Mouse (Mus musculus) 3T3-L1 (cell line): ENCODE data around the gene Nab2.
A peak's percentile ranks its signal among the peaks of the same experiment; 100 is the strongest.

Source experiments
- DNase-seq: peaks from one replicate; pipeline ENCODE4 v3.0.0-alpha.2; 2015; ENCODE audit warnings: low read depth, low spot score

Gene Nab2

DNA sequence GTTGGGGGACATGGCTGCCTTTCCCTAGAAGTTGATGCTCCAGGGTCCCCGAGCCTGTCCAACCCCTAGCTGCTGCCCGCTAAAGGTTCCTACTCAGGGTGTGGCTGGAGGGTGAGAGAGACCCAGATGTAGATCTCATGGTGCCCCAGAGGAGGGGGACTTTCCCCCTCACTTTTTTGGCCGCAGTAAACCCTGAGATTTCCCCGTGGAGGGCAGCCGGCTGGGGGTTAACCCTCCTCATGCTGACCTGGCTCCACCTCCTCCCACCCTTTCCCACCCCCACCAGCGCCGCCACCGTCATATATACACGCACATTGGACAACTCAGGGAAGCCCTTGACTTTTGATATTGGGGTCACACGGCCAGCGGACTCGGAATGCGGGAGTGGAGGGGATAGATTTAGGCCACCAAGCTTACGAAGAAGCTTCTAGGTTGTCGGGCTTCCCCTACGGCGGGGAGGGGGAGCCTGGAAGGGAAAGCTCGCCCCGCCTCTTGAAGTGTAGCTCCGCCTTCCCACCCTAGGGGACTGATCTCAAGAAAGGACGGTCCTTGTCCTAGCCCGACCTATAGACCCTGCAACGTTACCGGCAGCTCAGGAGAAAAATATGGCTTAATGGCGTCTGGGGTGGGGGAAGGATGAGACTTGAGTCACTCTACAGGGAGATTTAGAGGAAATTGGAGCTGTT is 24.7 kb downstream of the Nab2 start:
- DNase-seq, result peak; percentile 83

DNA sequence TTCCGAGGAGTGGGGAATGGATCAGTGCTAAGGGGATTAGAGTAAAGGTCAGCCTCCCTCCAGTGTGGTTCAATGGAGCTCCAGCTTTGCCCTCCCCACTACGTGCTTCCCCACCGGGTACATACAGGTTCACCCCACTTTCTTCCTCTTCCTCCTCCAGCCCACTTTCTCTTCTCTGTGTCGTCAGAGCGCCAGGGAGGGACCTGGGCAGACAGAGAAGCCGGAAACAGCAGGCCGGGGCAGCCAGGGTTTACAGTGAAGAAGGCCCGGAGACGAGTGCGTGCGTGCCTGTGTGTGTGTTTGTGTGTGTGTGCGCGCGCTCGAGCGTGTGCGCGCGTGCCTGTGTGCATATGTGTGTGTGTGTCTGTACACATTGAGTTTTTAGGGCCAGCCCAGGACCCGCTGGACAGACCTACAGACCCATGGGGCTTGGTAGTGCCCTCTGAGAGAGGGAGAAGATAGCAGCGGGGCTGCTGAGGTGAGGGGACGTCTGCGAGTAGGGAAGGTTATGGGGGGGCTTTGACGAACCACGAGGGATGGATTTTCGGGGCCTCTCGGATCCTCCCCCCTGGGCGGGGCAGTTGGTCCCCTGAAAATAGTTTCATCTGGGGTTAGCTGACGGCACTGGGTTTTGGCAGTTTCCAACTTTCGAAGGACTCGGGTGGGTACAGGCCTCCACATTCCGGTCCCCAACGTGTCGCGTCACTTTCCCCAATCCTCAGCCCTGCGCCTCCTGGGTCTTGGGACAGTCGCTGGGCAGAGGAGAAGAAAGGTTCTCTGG is 25.4 kb downstream of the Nab2 start, which contains the start of gene Stat6:
Stat6 (plus strand) TSS at position 215 of the 781 bp plus-strand sequence.
- peak; percentile 87 for DNase-seq

DNA sequence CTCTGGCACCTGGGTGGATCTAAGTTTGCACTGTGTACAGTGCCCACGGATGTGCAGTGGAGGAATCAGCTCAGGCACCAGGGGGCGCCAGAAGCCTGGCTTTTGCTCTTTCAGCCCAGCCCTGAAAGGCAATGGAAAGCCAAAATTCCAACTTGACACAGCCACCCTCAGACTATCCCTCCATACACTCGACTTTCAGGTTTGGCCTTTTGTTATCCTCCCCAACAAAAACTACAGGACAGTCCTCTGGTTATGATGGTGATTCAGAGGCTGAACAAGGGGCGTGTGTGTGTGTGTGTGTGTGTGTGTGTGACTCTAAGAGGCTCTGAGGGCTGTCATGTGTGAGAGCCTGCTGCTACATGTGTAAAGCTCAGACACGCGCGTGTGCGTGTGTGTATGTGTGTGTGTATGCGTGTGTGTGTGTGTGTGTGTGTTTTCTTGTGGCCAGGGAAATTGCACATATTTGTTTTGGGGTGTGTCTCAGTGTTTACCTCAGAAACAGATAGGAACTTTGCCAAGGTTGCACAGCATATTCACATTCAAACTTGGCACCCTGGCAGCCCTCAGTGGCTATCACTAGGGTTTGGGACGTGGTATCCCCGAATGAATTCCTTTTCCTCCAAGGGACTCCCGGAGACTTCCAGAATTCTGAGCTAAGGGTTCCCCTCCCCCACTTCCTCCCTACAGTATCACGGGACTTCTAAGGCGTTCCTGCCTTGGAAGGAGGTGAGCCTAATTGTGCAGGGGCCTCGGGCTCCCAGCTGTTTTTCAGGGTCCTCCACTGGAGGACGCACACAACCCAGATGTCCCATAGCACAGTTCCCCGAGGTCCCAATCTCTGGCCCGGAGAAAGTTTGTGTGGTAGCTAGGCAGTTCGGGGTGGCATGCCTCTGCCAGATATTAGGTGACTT is 26.3 kb downstream of the Nab2 start:
- peak; percentile 95 for DNase-seq

DNA sequence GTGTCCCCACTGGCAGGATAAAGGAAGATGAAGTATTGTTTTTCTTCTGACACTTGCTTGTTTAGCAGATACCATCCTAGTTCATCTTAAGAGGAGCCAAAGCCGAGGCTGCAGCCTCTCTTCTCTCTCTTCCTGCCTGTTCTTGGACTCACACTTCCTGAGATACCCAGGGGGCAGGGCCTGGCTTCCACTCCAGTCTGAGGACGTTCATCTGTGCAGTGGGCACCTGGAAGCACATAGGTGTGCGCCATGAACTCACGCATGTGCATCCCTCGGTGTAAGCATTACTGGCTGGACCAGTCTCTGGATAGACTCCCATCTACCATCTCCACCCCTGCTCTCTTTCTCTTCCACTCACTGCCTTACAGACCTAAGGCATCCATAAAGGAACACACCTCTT is 27.9 kb downstream of the Nab2 start:
- no peak for DNase-seq

DNA sequence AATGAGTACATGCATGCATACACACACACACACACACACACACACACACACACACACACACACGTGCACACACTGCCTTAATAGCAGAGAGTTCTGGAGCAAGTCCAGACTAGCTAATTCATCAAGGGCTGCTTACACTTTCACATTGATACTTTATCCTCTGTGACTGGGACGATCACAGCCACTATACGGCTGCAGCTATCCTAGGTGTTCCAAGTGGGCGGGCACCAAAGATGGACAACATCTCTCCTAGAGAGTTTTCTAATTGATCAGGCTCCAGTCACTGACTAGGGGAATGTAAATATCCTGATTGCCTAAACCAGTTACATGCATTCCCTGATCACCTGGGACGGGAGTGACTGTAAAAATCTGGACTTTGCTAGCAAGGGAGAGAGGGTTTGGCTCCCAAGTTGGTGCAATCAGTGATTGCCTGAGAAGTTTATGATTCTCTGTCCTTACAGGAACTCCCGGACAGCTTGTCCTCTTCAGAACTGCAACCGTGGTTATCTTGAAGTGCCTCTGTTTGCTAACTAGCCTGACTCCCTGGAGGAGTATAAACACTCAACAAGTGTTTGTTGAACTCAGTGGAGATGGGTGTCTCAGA is 35.6 kb downstream of the Nab2 start:
- no peak for DNase-seq

DNA sequence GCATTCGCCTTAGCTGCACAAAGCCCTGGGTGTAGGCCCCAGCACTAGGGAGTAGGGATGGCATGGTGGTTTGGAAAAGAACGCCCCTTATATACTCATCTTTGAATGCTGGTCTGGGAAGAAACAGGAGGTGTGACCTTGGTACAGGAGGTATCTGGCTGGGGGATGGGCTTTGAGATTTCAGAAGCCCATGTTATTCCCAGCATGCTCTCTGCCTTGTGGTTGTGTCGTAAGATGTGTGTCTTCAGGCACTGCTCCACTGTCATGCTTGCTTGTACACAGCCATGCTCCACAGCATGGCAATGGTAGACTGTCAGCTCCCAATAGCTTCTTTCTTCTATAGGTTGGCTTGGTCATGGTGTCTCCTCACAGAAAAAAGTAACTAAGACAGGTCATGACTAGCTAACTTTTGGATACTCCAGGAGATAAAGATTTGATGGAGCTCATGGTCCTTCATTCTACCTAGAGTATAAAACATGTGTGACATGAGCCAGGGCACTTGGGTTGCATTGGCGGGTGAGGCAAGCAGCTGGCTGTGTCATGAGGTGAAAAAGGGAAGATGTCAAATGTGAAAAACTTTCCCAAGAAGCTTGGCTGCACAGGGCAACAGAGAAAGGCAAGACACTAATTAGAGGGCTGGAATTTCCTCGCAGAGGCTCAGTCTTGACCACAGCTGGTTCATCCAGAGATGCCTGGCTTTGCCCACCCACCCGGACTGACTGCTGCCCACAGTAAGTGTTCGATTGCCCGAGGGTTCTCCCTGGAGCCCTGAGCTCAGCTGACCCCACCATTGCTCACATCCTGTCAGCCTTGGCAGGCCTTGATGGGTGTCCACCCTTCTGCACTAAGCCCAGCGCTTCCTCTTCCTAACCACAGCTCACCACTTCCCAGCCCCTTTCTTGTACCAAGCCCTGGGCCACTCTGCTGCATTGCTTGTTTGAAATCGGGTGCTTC is 36.8 kb downstream of the Nab2 start:
- DNase-seq, result peak; percentile 81

DNA sequence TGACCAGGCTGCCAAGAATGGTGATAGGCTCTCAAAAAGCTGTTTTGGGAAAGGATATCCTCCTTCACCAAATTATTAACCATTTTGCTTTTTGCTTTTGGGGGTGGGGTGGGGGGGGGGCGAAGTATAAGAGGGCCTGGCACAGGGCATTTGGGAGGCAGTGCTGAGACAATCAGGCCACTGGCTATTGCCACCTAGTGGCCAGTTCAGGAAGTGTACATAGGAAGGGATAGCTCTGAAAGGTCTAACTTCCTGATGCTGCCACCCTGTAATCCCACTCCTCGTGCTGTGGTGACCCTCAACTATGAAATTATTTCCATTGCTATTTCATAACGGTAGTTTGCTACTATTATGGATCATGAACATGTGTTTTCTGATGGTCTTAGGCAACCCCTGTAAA is 41.9 kb downstream of the Nab2 start:
- peak; percentile 62 for DNase-seq

DNA sequence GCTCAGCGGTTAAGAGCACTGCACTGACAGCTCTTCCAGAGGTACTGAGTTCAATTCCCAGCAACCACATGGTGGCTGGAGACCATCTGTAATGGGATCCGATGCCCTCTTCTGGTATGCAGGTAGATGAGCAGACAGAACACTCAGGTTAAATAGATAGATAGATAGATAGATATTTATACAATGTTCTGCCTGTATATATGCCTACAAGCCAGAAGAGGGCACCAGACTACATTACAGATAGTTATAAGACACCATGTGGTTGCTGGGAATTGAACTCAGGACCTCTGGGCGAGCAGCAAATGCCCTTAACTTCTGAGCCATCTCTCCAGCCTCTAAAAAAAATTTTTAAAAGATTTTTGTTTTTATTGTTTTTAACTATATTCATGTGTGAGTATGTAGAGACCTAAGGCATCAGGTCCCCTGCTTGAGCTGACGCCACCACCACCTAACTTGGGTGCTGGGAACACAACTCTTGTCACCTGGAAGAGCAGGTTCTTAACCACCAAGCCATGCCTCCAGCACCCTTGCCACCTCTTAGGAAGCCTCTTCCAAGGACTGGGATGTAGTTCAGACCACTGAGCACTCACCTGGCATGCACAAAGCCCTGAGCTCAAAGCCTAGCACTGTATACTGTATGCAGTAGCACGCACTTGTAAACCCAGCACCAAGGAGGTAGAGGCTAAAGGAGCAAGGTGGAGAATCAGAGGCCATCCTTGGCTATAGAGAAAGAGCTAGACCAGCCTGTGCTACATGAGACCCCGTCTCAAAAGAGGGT is 44.7 kb downstream of the Nab2 start:
- DNase-seq, result no peak

DNA sequence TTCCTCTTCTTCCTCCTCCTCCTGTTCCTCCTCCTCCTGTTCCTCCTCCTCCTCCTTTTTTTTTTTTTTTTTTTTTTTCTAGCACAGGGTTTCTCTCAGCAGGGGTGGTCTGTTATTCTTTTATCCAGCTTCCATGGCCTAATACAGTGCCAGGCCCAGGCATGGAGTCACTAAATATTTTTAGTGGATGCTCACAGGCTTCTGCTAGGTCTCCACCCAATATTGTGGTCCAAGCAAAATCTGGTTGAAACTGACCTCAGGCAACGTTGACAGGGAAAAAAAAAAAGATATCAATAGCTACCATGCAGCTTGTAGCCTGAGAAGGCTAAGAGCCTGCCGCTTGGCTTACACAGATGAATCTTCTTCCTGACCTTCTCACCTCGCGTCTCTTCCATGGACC is 45.7 kb downstream of the Nab2 start:
- peak; percentile 49 for DNase-seq

DNA sequence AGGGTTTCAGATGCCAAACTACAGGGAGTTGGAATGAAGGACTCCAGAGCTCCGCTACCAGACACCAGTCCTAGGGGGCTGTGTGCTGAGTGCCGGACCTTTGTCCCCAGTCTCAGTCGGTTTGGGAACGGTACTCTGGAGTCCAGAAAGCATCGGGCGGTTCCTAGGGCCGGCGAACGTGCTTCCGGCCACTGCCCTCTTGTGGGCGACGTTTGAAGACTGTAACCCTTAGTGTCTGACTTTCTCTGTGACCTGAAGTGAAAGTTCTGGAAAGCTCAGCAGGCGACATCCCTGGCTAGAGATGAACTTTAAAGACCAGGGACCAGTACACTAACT is 46.3 kb downstream of the Nab2 start:
- DNase-seq, result peak; percentile 87

DNA sequence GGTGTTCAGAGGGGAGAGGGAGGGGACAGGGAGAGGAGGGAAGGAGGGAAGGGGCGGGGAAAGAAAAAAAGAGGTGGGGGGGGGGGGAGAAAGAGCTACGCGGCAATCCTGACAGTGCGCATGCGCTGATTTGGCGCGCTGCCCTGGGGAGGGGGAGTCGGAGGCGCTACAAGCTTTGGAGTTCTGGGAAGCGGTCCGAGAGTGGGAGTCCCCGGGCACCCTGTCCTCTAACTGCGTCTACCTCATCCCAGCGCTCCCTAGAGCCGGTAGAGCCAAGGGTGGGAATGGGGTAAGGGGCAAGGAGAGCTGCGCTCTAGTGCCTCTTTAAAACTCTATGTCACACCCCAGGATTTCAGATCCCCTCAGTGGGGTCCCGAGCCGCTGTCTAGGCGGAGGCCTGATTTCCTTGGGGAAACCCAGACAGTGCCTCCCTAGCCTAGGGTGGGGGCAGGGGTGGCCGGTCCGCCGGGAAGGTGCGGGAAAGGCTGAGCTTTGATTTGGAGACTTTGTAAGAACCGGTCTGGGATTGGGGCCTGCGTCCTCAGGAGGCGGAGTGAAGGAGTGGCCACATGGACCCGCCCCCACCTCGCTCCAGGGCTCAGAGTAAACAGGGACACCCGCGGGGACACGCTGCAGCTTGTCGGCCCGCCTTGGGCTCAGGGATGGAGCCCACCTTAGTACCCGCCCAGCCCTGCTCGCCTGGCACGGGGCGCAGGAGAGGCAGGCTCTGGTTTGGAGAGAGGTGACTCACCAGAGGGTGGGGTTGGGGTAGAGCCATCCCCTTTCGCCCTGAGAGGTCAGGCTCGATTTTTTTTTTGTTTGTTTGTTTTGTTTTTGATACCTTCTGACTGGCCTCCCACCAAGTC is 46.9 kb downstream of the Nab2 start:
- DNase-seq, result peak; percentile 97

DNA sequence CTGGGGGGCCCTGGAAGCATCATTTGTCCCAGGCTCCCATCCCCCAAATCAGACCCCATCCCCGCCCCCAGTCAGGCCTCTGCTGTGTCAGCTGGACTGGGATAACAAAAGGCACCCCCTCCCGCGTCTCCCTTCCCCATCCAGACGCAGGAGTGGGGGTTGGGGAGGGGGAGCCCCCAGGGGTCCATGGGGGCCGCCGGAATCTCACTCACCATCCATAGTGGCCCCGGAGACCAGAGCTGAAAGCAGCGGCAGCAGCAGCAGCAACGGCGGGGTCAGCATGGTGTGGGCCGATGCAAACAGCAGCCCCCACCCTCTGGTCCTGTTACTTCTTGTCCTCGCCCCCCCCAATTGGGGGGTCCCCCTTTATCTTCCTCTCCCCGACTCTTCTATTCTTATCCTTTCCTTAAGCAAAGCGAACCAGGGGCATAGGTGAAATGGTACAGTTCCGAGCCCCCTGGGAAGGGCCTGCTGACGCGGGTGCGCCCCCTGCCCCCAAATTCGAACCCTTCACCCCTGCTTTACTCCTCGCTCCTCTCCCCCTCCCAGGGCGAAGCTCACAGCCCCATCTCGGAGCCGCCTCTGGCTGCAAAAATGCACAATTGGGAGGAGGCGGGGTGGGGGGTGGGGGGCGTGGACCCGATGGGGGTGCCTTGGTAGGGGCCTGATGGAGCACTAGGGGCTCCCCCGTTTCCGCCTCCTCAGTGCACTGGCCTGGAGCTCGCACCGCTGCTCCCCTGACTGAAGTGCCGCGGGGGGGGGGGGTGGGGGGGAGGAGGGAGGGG is 47.8 kb downstream of the Nab2 start, which contains the start of gene Lrp1:
Lrp1 (minus strand) TSS at position 743 of the 785 bp plus-strand sequence.
- DNase-seq, result no peak

DNA sequence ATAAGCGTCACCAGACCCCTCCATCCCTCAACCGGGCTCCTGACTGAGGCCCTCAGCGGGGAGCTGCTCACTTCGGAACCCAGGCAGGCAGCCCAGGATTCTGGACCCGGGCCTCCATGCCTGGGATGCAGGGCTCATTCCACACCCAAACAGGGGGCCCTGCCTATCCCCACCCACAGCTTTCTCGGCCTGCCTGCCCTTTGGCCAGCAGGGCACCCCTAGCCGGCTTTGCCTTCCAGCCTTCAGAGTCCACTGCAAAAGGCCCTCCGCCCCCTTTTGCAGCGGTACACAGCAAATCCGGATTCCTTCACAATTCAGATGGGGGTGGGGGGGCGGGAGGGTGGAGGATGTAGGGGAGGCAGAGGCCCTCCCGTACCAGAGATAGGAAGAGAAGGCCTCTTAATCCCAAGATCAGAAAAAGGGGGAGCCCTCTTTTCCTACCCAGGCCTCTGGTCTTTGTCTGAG is 48.4 kb downstream of the Nab2 start:
- DNase-seq, result peak; percentile 57

DNA sequence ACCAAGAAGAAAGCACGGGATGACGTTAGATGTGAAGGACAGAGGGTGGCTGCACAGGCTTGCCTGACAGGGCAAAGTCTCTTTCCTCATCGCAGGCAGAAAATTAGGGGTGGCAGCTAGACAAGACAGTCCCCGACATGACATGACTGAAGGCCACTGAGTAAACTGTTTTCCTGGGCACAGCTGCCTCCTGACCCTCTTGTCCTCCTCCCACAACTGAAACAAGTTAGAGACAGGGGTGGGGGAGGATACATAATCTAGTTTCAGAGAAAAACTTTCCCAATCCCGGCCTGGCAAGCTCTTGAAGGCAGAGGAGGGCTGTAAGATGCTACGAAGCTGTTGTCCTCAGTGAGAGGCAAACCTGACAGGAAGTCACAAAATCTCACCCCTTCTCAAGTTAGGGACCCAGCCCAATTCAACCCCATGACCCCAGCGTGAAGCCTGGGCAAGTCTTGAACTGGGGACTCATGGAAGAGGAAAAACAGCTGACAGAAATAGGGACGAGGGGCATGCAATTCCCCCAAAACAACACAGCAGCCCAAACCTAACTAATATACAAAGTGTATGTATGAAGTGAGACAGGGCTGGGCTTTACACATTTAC is 49.1 kb downstream of the Nab2 start:
- no peak for DNase-seq

DNA sequence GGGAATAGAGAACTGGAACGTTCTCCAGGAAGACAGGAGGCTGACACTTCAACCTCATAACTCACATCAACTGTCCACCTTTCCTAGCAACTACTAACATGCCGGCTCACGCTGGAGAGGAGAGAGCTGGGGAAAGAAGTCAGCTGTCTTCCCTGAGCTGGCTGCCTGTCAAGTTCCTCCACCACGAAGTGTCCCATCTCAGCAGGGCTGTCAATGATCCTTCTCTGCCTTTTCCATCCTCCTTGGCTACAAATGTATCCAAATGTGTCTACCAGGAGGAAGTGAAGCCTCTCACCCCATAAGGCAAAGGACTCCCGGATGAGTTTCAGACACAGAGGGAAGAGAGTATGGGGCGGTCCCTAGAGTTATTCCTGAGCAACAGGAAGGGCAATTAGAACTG is 50.2 kb downstream of the Nab2 start:
- DNase-seq, result peak; percentile 48

DNA sequence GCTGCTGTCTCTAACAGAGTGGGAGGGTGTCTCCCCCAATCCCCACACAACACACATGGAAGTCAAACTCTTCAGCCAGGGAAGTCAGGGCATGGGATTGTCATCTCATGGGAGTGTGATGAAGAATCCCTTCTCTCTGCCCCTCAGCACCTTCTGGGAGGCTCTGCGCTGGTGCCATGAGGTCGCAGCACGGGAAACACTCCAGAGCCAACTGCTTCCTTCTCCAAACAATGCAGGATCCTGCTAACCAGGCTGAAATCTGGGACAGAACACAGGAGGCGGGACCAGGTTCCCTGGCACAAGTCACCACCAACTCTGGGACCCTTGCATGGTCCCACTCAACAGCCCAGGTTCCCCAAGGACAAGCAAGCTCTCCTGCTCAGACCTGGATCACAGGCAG is 51.1 kb downstream of the Nab2 start:
- no peak for DNase-seq

DNA sequence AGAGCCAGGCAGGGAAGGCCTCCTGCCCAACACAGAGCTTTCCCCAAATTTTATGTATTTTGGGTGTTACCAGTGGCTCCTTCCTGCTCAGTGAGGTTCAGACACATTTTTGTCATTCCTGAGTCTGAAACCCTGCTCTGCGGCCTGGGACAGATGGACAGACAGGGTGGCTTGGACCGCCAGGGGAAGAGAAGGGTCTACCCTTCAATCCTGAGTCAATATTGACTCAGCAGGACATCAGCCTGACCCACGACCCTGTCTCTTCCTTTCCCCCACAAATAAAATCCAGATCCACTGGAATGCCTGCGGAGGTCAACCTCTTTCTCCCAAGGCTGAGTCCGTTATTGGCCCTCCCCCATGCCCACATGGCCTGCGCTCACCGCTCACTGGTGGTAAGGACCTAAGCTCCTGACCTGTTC is 52.1 kb downstream of the Nab2 start:
- DNase-seq, result peak; percentile 81
